Mouse (Mus musculus) naive thymus-derived CD4-positive, alpha-beta T cell, adult 5 months (primary cell): ENCODE measurements around the gene Iqgap2. TPM values are rescaled to one million over a fixed set of nuclear protein-coding genes. Genes with fewer than 3 reads are reported as not detected.

Experiments
- polyA plus RNA-seq: library from polyadenylated mRNA; unstranded; fragments of 100-300 nt; shearing (Covaris generic); gene quantifications from one replicate; pipeline ENCODE4 v1.2.1, GENCODE M21; 2017

The Iqgap2 gene
- polyA plus RNA-seq, result 38.1 TPM

GRCm38 (mm10) chr13:95891491-95891925 is at the start of gene Iqgap2:
TSS of gene Iqgap2 (minus strand) at chr13:95891922.

GRCm38 (mm10) chr13:95696654-95697163 is 195.0 kb downstream of the Iqgap2 start, which contains the start of gene F2rl2:
TSS of gene F2rl2 (plus strand) at chr13:95696853.

GRCm38 (mm10) chr13:95618309-95618712 is 273.4 kb downstream of the Iqgap2 start, which contains the start of gene F2r:
TSS of gene F2r (minus strand) at chr13:95618487.

Other genes with a start within 250 kb of the Iqgap2 start
- 1.2 TPM for gene F2rl2, start 195.1 kb downstream of the Iqgap2 start, polyA plus RNA-seq
- 19.0 TPM for gene Gm20075, start 189.5 kb upstream of the Iqgap2 start, polyA plus RNA-seq
- gene Gm17190, start 190.1 kb upstream of the Iqgap2 start, polyA plus RNA-seq, result not detected
- 2.0 TPM for gene Sv2c, start 240.7 kb upstream of the Iqgap2 start, polyA plus RNA-seq